Mouse (Mus musculus) hindbrain, embryonic 13.5 days (tissue): ENCODE measurements at regions not wholly inside any gene's neighbourhood (a gene's known extent, or its start where the extent isn't known, plus 50 kb on each side); places are given as distances from the start of the nearest gene placed in this dataset.

Experiments
- ATAC-seq: fragments of 200-750 bp; cut with Nextera tagmentation; 2 replicates; pipeline ENCODE4 v1.8.0; 2017; ENCODE audit warnings: moderate TSS enrichment; ENCODE audit not compliant: low FRiP score
- H3K27ac ChIP-seq: fragments of 300-500 bp; sonication (generic); 2 replicates; pipeline ENCODE4 v1.5.1; 2015; ENCODE audit warnings: inconsistent platforms, mild to moderate bottlenecking, moderate library complexity
- H3K27me3 ChIP-seq: fragments of 300-500 bp; sonication (generic); 2 replicates; pipeline ENCODE4 v1.6.1; 2015; ENCODE audit warnings: mild to moderate bottlenecking, inconsistent platforms
- H3K36me3 ChIP-seq: fragments of 300-500 bp; sonication (generic); 2 replicates; pipeline ENCODE4 v1.6.1; 2015; ENCODE audit warnings: mild to moderate bottlenecking, inconsistent platforms
- H3K4me1 ChIP-seq: fragments of 300-500 bp; sonication (generic); replicated peaks from 2 replicates; pipeline ENCODE4 v1.6.1; 2015; ENCODE audit warnings: inconsistent platforms
- H3K4me2 ChIP-seq: fragments of 300-500 bp; sonication (generic); 2 replicates; pipeline ENCODE4 v1.6.1; 2015; ENCODE audit warnings: inconsistent platforms, mild to moderate bottlenecking, moderate library complexity
- H3K4me3 ChIP-seq: fragments of 300-500 bp; sonication (generic); 2 replicates; pipeline ENCODE4 v1.5.1; 2015; ENCODE audit warnings: mild to moderate bottlenecking, inconsistent platforms
- H3K9ac ChIP-seq: fragments of 300-500 bp; sonication (generic); 2 replicates; pipeline ENCODE4 v1.6.1; 2015; ENCODE audit warnings: mild to moderate bottlenecking, inconsistent platforms
- H3K9me3 ChIP-seq: fragments of 300-500 bp; sonication (generic); 2 replicates; pipeline ENCODE4 v1.6.1; 2016; ENCODE audit warnings: inconsistent platforms
- WGBS: fragments of 180-500 bp; shearing (Covaris S2); methylation state at CpG from one replicate; pipeline ENCODE4 v1.1.7; 2015; 5-methylcytosine and 5-hydroxymethylcytosine counted together

DNA sequence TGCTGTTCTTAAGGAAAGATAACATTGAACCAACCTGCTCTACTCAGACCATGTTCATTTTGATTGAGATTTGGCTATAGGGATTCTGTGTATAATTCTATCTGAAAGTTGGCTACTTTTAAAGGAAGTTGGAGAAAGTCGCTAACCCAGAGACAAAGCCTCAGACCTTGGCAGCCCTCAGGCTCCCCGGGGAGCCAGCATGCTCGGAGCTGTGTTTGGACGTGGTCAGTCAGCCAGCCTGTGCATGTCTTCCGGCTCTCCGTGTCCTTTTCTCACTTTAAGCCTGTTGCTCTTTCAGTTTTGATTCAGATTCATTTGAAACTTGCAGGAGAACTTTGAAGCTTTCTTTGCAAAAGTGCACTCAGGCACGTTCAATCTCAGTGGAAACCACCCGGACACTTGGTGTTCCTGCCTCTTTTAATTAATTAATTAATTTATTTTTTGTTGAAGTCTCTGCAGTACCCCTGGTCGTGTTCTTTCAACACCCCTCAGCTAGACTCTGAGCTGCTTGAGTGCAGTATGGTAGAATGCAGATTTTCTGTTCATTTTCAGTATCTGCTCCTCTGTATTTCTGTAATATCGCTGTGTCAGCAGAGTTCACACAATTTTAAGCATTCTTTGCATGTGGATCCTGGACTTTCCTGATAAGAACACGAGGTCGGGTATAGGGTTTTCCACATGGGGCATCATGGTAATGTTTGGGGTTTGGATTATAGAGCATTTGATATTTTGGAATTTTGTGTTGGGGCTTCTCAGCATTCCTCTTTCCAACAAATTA, 100.9 kb upstream of the Tmem45b start:
- WGBS = 64% methylated on average over 12 of the region's 12 CpGs
- no peak overlapping the region for H3K27ac ChIP-seq
- H3K27me3 ChIP-seq = 0 out of 2 replicates have a peak, but pooled peaks cover 3% of the 10 kb centered on the region
- no peak for ATAC-seq
- H3K36me3 ChIP-seq = no peaks in the 10 kb centered on the region
- H3K4me1 ChIP-seq = no peaks in the 10 kb centered on the region; the same call in 1 of the 2 replicates
- H3K4me2 ChIP-seq = no peak overlapping the region
- H3K4me3 ChIP-seq = no peak overlapping the region
- no peaks in the 10 kb centered on the region for H3K9me3 ChIP-seq
- no peak overlapping the region for H3K9ac ChIP-seq

- no peaks in the 10 kb centered on the region; the same call in 1 of the 2 replicates for H3K4me1 ChIP-seq
- H3K4me3 ChIP-seq = no peak overlapping the region
- no peak for ATAC-seq
- H3K9me3 ChIP-seq = no peaks in the 10 kb centered on the region
- H3K27me3 ChIP-seq = 0 out of 2 replicates have a peak, but pooled peaks cover 3% of the 10 kb centered on the region
- no peak overlapping the region for H3K9ac ChIP-seq
- no peak overlapping the region for H3K27ac ChIP-seq
- no peak overlapping the region for H3K4me2 ChIP-seq
- WGBS = 92% methylated on average over 8 of the region's 8 CpGs
- no peaks in the 10 kb centered on the region for H3K36me3 ChIP-seq
Measured at GRCm38 (mm10) chr9:31563541-31563940, 99.3 kb upstream of the Tmem45b start.

- Histone ChIP-seq H3K9me3 (no peaks in the 10 kb centered on the region), H3K27me3 (0 out of 2 replicates have a peak, but pooled peaks cover 3% of the 10 kb centered on the region), H3K4me1 (no peaks in the 10 kb centered on the region; the same call in 1 of the 2 replicates), H3K27ac (no peak overlapping the region), H3K9ac (no peak overlapping the region), H3K4me3 (no peak overlapping the region), H3K36me3 (no peaks in the 10 kb centered on the region), H3K4me2 (0 out of 2 replicates have a peak overlapping the region, but pooled peaks have one; percentile 49)
- ATAC-seq = no peak
- 85% methylated on average over 3 of the region's 3 CpGs for WGBS
Measured at GRCm38 (mm10) chr9:31560226-31560556, 95.9 kb upstream of the Tmem45b start.

- Histone ChIP-seq H3K27ac (peak overlapping the region; percentile 42; the same call in 1 of the 2 replicates), H3K9me3 (no peaks in the 10 kb centered on the region), H3K4me2 (peak overlapping the region; percentile 49), H3K4me3 (peak overlapping the region; percentile 26), H3K9ac (peak overlapping the region; percentile 58; the same call in 1 of the 2 replicates), H3K27me3 (0 out of 2 replicates have a peak, but pooled peaks cover 3% of the 10 kb centered on the region), H3K36me3 (no peaks in the 10 kb centered on the region), H3K4me1 (no peaks in the 10 kb centered on the region; the same call in 1 of the 2 replicates)
- 32% methylated on average over 18 of the region's 18 CpGs for WGBS
- ATAC-seq = peak; percentile 80
Measured at GRCm38 (mm10) chr9:31559506-31560225, 95.4 kb upstream of the Tmem45b start.

DNA sequence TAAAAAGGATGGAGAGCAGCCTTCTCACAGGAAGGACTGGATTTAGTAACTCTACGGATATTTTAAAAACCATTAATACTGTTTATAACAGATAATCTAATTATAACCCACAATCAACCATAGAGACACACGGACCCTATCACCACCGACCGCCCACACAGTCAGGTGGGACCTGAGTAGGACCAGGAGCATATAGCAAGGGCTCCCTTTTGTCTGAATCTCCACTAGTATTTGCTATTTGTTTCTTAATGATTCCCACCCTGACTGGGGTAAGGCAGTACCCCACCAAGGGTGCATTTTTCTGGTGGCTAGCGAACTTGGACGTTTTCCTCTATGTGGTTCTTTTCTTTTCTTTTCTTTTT, 79.4 kb upstream of the Tmem45b start:
- no peaks in the 10 kb centered on the region for H3K27me3 ChIP-seq
- no peak overlapping the region for H3K27ac ChIP-seq
- H3K9me3 ChIP-seq = no peaks in the 10 kb centered on the region
- ATAC-seq = peak; percentile 17; the same call in 1 of the 2 replicates
- 71% methylated on average over 6 of the region's 6 CpGs for WGBS
- no peak overlapping the region for H3K9ac ChIP-seq
- H3K4me1 ChIP-seq = no peaks in the 10 kb centered on the region
- no peaks in the 10 kb centered on the region for H3K36me3 ChIP-seq
- no peak overlapping the region for H3K4me3 ChIP-seq
- no peak overlapping the region for H3K4me2 ChIP-seq

- no peak overlapping the region for H3K27ac ChIP-seq
- no peak overlapping the region for H3K4me2 ChIP-seq
- no peaks in the 10 kb centered on the region for H3K36me3 ChIP-seq
- WGBS = 15% methylated on average over 13 of the region's 13 CpGs
- H3K4me3 ChIP-seq = no peak overlapping the region
- peak; percentile 86 for ATAC-seq
- H3K27me3 ChIP-seq = no peaks in the 10 kb centered on the region
- no peaks in the 10 kb centered on the region for H3K9me3 ChIP-seq
- no peak overlapping the region for H3K9ac ChIP-seq
- H3K4me1 ChIP-seq = no peaks in the 10 kb centered on the region
Measured at GRCm38 (mm10) chr9:31542909-31543690, 78.8 kb upstream of the Tmem45b start.

GRCm38 (mm10) chr9:31541615-31542191, 77.4 kb upstream of the Tmem45b start:
- H3K4me3 ChIP-seq = no peak overlapping the region
- H3K36me3 ChIP-seq = no peaks in the 10 kb centered on the region
- no peak for ATAC-seq
- WGBS = 67% methylated on average over 5 of the region's 5 CpGs
- H3K4me2 ChIP-seq = no peak overlapping the region
- no peaks in the 10 kb centered on the region for H3K27me3 ChIP-seq
- no peaks in the 10 kb centered on the region for H3K9me3 ChIP-seq
- no peaks in the 10 kb centered on the region for H3K4me1 ChIP-seq
- no peak overlapping the region for H3K9ac ChIP-seq
- no peak overlapping the region for H3K27ac ChIP-seq

DNA sequence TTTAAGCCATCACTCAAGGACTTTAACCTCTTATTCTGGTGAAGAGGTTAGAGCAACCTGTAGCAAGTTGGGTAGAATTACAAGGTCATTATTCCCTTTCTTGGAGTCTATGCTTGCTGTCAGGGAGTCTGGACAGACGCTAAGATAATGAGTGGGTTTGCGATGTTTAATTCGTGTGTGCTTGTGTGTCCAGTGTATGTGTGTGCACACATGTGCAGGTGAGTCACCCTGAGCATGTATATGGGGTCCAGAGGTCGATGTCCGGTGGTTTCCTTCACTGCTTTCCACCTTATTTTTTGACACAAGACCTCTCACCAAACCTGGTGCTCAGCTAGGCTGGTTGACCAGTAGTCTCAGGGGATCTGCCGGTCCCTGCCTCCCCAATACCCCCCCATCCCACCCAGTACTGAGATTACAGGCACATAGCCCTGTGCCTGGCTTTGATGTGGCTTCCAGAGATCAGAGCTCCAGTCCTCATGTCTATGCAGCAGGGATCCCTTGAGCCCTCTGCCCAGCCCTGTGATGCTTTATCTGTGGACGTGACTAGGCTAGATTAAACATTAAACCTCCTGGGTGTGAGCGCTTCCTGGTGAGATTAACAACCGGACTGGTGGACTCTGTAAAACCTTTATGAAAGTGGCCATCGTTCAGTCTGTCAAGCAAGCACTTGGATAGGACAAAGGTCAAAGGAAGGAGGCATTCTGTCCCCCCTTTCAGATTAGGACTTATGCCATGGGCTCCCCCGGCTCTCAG, 74.4 kb upstream of the Tmem45b start:
- no peak for ATAC-seq
- WGBS = 85% methylated on average over 11 of the region's 11 CpGs
- no peak overlapping the region for H3K27ac ChIP-seq
- H3K9me3 ChIP-seq = no peaks in the 10 kb centered on the region
- H3K36me3 ChIP-seq = no peaks in the 10 kb centered on the region
- H3K9ac ChIP-seq = no peak overlapping the region
- H3K4me1 ChIP-seq = no peaks in the 10 kb centered on the region
- H3K27me3 ChIP-seq = no peaks in the 10 kb centered on the region
- no peak overlapping the region for H3K4me2 ChIP-seq
- H3K4me3 ChIP-seq = no peak overlapping the region

- no peaks in the 10 kb centered on the region for H3K27me3 ChIP-seq
- no peaks in the 10 kb centered on the region for H3K4me1 ChIP-seq
- H3K27ac ChIP-seq = no peak overlapping the region
- 76% methylated on average over 6 of the region's 6 CpGs for WGBS
- H3K9me3 ChIP-seq = no peaks in the 10 kb centered on the region
- H3K9ac ChIP-seq = no peak overlapping the region
- ATAC-seq = no peak
- H3K4me3 ChIP-seq = no peak overlapping the region
- H3K4me2 ChIP-seq = no peak overlapping the region
- H3K36me3 ChIP-seq = no peaks in the 10 kb centered on the region
Measured at GRCm38 (mm10) chr9:31529021-31529420, 64.8 kb upstream of the Tmem45b start.

GRCm38 (mm10) chr9:31527216-31527615, 63.0 kb upstream of the Tmem45b start:
- 87% methylated on average over 2 of the region's 2 CpGs for WGBS

More at GRCm38 (mm10) chr9:31527216-31527615, 63.0 kb upstream of the Tmem45b start:
- Histone ChIP-seq H3K36me3 (no peaks in the 10 kb centered on the region), H3K27ac (no peak overlapping the region), H3K27me3 (no peaks in the 10 kb centered on the region), H3K4me3 (no peak overlapping the region), H3K9me3 (no peaks in the 10 kb centered on the region), H3K4me2 (no peak overlapping the region), H3K4me1 (no peaks in the 10 kb centered on the region), H3K9ac (no peak overlapping the region)
- no peak for ATAC-seq
